Mouse (Mus musculus): Measurements from ENCODE around the gene Pramel6. TPM values are rescaled to one million over a fixed set of nuclear protein-coding genes. Genes with fewer than 3 reads are reported as not detected.
"Not testable (repeated sequence)": the region's sequence is repeated elsewhere in the genome, so short reads cannot be mapped to it uniquely, and the experiment has no call there.

Pramel6 gene
- polyA plus RNA-seq (2014; fragmentation: Nextera tagmentation; extraction: Ambion mirVana): not detected in 2 replicates

- Histone ChIP-seq H3K4me1 (replicated peaks; ENCODE audit: control insufficient read depth, insufficient read depth, low read length) (no peaks in the 10 kb centered on the region), H3K36me3 (ENCODE audit: control insufficient read depth, insufficient read depth, low read length) (no peaks in the 10 kb centered on the region), H3K27me3 (replicated peaks; ENCODE audit: control insufficient read depth, insufficient read depth, low read length) (no peaks in the 10 kb centered on the region), H3K4me2 (ENCODE audit: low read length) (no peak within 1 kb of the TSS), H3K27ac (ENCODE audit: low read depth) (no peak within 1 kb of the TSS), H3K9me3 (ENCODE audit: control insufficient read depth, low read length) (no peaks in the 10 kb centered on the region), H3K4me3 (ENCODE audit: low read depth, low read length) (no peak within 1 kb of the TSS), H3K9ac (ENCODE audit: low read length) (no peak within 1 kb of the TSS)
- ATAC-seq (replicated peaks; ENCODE audit: low FRiP score, low TSS enrichment, low read depth) (no peak), DNase-seq (ENCODE audit: low spot score) (no peak)
- WGBS: 90% methylated on average over 6 of the region's 6 CpGs
Measured at GRCm38 (mm10) chr2:87506265-87506664, at the start of gene Pramel6. Gene Pramel6, plus strand, starts transcription at chr2:87506565.

GRCm38 (mm10) chr2:87461769-87462168 is 44.6 kb upstream of the Pramel6 start:
- H3K4me1 ChIP-seq (replicated peaks; ENCODE audit: control insufficient read depth, insufficient read depth, low read length): no peaks in the 10 kb centered on the region
- H3K36me3 ChIP-seq (ENCODE audit: control insufficient read depth, insufficient read depth, low read length): no peaks in the 10 kb centered on the region
- ATAC-seq (replicated peaks; ENCODE audit: low FRiP score, low TSS enrichment, low read depth) (no peak), DNase-seq (ENCODE audit: low spot score) (no peak)
- WGBS: 96% methylated on average over 4 of the region's 4 CpGs
- no peak overlapping the region for H3K4me3 ChIP-seq (ENCODE audit: low read depth, low read length)
- H3K27me3 ChIP-seq (replicated peaks; ENCODE audit: control insufficient read depth, insufficient read depth, low read length): no peaks in the 10 kb centered on the region
- H3K9ac ChIP-seq (ENCODE audit: low read length): no peak overlapping the region
- H3K27ac ChIP-seq (ENCODE audit: low read depth): no peak overlapping the region
- no peak overlapping the region for H3K4me2 ChIP-seq (ENCODE audit: low read length)
- no peaks in the 10 kb centered on the region for H3K9me3 ChIP-seq (ENCODE audit: control insufficient read depth, low read length)

GRCm38 (mm10) chr2:87480207-87480606 is 26.2 kb upstream of the Pramel6 start:
- Histone ChIP-seq H3K36me3 (ENCODE audit: control insufficient read depth, insufficient read depth, low read length) (no peaks in the 10 kb centered on the region), H3K9me3 (ENCODE audit: control insufficient read depth, low read length) (no peaks in the 10 kb centered on the region), H3K27me3 (replicated peaks; ENCODE audit: control insufficient read depth, insufficient read depth, low read length) (no peaks in the 10 kb centered on the region), H3K4me3 (ENCODE audit: low read depth, low read length) (no peak overlapping the region), H3K4me2 (ENCODE audit: low read length) (no peak overlapping the region), H3K9ac (ENCODE audit: low read length) (no peak overlapping the region), H3K4me1 (replicated peaks; ENCODE audit: control insufficient read depth, insufficient read depth, low read length) (no peaks in the 10 kb centered on the region), H3K27ac (ENCODE audit: low read depth) (no peak overlapping the region)
- no peak for DNase-seq (ENCODE audit: low spot score)
- no peak for ATAC-seq (replicated peaks; ENCODE audit: low FRiP score, low TSS enrichment, low read depth)

DNA sequence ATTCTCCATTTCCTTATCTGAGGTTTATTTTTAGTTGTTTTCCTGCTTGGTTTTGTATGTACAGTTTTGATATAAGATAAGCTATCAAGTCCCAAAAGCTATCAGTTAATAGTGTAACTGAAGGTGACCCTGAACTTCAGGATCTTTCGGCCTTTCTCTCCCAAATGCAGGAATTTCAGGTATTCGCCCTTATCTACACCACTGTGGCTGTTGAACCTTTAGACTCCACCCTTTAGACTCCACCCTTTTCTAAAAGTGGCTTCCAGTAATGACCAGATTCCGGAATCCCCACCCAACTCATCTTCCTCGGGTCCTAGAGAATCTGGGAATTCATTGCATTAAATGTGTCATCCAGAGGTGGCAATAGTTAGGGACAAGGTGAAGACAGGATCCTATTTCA is 25.2 kb upstream of the Pramel6 start:
- ATAC-seq (replicated peaks; ENCODE audit: low FRiP score, low TSS enrichment, low read depth) (no peak), DNase-seq (ENCODE audit: low spot score) (no peak)
- no peak overlapping the region for H3K4me2 ChIP-seq (ENCODE audit: low read length)
- WGBS: 75% methylated on average over 4 of the region's 4 CpGs
- no peaks in the 10 kb centered on the region for H3K27me3 ChIP-seq (replicated peaks; ENCODE audit: control insufficient read depth, insufficient read depth, low read length)
- H3K27ac ChIP-seq (ENCODE audit: low read depth): no peak overlapping the region
- no peaks in the 10 kb centered on the region for H3K36me3 ChIP-seq (ENCODE audit: control insufficient read depth, insufficient read depth, low read length)
- H3K9ac ChIP-seq (ENCODE audit: low read length): no peak overlapping the region
- no peaks in the 10 kb centered on the region for H3K4me1 ChIP-seq (replicated peaks; ENCODE audit: control insufficient read depth, insufficient read depth, low read length)
- H3K4me3 ChIP-seq (ENCODE audit: low read depth, low read length): no peak overlapping the region
- no peaks in the 10 kb centered on the region for H3K9me3 ChIP-seq (ENCODE audit: control insufficient read depth, low read length)

- DNase-seq (ENCODE audit: low spot score): no peak
- H3K36me3 ChIP-seq (ENCODE audit: control insufficient read depth, insufficient read depth, low read length): no peaks in the 10 kb centered on the region
- H3K9ac ChIP-seq (ENCODE audit: low read length): no peak overlapping the region
- H3K4me3 ChIP-seq (ENCODE audit: low read depth, low read length): no peak overlapping the region
- no peak for ATAC-seq (replicated peaks; ENCODE audit: low FRiP score, low TSS enrichment, low read depth)
- no peaks in the 10 kb centered on the region for H3K27me3 ChIP-seq (replicated peaks; ENCODE audit: control insufficient read depth, insufficient read depth, low read length)
- no peak overlapping the region for H3K27ac ChIP-seq (ENCODE audit: low read depth)
- no peaks in the 10 kb centered on the region for H3K4me1 ChIP-seq (replicated peaks; ENCODE audit: control insufficient read depth, insufficient read depth, low read length)
- H3K9me3 ChIP-seq (ENCODE audit: control insufficient read depth, low read length): no peaks in the 10 kb centered on the region
- 79% methylated on average over 2 of the region's 2 CpGs for WGBS
- H3K4me2 ChIP-seq (ENCODE audit: low read length): no peak overlapping the region
Measured at GRCm38 (mm10) chr2:87482276-87482675, 24.1 kb upstream of the Pramel6 start.

- H3K27ac ChIP-seq (ENCODE audit: low read depth); ATAC-seq (replicated peaks; ENCODE audit: low FRiP score, low TSS enrichment, low read depth); H3K9me3 ChIP-seq (ENCODE audit: control insufficient read depth, low read length); DNase-seq (ENCODE audit: low spot score); H3K27me3 ChIP-seq (replicated peaks; ENCODE audit: control insufficient read depth, insufficient read depth, low read length); H3K4me3 ChIP-seq (ENCODE audit: low read depth, low read length); H3K36me3 ChIP-seq (ENCODE audit: control insufficient read depth, insufficient read depth, low read length); H3K9ac ChIP-seq (ENCODE audit: low read length); H3K4me1 ChIP-seq (replicated peaks; ENCODE audit: control insufficient read depth, insufficient read depth, low read length); H3K4me2 ChIP-seq (ENCODE audit: low read length): not testable (repeated sequence)
- 95% methylated on average over 3 of the region's 5 CpGs for WGBS
Measured at GRCm38 (mm10) chr2:87496993-87497392, 9.4 kb upstream of the Pramel6 start, which contains the start of gene Pramel7. Gene Pramel7, minus strand, starts transcription at chr2:87497093.

DNA sequence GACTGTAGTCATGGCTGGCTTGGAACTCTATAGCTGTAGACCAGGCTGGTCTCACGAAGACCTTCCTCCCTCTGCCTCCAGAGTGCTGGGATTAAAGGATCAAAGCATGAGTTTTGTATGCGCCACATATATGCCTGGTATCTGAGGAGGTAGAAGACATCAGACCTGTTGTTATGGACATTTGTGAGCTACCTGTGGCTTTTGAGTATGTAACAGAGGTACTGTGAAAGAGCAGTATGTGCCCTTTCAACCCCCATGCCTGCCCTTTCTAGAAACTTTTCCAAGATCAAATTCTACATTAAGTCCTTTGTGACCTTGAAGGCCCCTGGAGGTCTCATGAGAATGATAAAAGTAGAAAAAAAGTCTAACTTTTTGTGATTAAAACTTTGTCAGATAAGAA is 8.7 kb downstream of the Pramel6 start:
- no peak for ATAC-seq (replicated peaks; ENCODE audit: low FRiP score, low TSS enrichment, low read depth)
- Histone ChIP-seq H3K4me2 (ENCODE audit: low read length) (no peak overlapping the region), H3K36me3 (ENCODE audit: control insufficient read depth, insufficient read depth, low read length) (no peaks in the 10 kb centered on the region), H3K9me3 (ENCODE audit: control insufficient read depth, low read length) (no peaks in the 10 kb centered on the region), H3K27me3 (replicated peaks; ENCODE audit: control insufficient read depth, insufficient read depth, low read length) (no peaks in the 10 kb centered on the region), H3K4me1 (replicated peaks; ENCODE audit: control insufficient read depth, insufficient read depth, low read length) (no peaks in the 10 kb centered on the region), H3K27ac (ENCODE audit: low read depth) (no peak overlapping the region), H3K4me3 (ENCODE audit: low read depth, low read length) (no peak overlapping the region), H3K9ac (ENCODE audit: low read length) (no peak overlapping the region)
- WGBS: 86% methylated on average over 2 of the region's 2 CpGs
- DNase-seq (ENCODE audit: low spot score): no peak

DNA sequence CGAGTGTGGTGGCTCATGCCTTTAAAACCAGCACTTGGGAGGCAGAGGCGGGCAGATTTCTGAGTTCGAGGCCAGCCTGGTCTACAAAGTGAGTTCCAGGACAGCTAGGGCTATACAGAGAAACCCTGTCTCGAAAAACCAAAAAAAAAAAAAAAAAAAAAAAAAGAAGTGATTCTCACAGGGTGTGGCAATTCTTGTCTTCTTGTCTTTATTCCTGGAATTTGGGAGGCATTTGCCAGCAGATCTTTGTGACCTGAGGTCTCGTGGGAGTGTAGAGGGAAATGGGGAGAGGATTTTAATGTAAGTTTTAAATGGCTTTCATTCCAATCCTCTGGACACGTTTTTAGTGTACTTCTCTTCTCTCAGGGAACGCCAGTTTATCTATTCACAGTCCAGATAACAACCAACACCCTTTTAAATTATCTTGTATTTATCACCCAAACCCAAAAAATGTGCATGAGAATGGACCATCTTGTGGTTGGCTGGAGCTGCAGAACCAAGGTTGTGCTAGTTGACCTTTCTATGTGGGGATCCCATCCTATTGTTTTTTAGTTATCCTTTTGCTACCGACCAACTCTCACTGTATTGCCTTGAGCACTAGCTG is 9.2 kb downstream of the Pramel6 start:
- no peaks in the 10 kb centered on the region for H3K27me3 ChIP-seq (replicated peaks; ENCODE audit: control insufficient read depth, insufficient read depth, low read length)
- no peak overlapping the region for H3K4me3 ChIP-seq (ENCODE audit: low read depth, low read length)
- no peak overlapping the region for H3K9ac ChIP-seq (ENCODE audit: low read length)
- no peaks in the 10 kb centered on the region for H3K9me3 ChIP-seq (ENCODE audit: control insufficient read depth, low read length)
- H3K36me3 ChIP-seq (ENCODE audit: control insufficient read depth, insufficient read depth, low read length): no peaks in the 10 kb centered on the region
- H3K4me1 ChIP-seq (replicated peaks; ENCODE audit: control insufficient read depth, insufficient read depth, low read length): no peaks in the 10 kb centered on the region
- H3K4me2 ChIP-seq (ENCODE audit: low read length): no peak overlapping the region
- DNase-seq (ENCODE audit: low spot score) (no peak), ATAC-seq (replicated peaks; ENCODE audit: low FRiP score, low TSS enrichment, low read depth) (no peak)
- 81% methylated on average over 7 of the region's 8 CpGs for WGBS
- no peak overlapping the region for H3K27ac ChIP-seq (ENCODE audit: low read depth)

DNA sequence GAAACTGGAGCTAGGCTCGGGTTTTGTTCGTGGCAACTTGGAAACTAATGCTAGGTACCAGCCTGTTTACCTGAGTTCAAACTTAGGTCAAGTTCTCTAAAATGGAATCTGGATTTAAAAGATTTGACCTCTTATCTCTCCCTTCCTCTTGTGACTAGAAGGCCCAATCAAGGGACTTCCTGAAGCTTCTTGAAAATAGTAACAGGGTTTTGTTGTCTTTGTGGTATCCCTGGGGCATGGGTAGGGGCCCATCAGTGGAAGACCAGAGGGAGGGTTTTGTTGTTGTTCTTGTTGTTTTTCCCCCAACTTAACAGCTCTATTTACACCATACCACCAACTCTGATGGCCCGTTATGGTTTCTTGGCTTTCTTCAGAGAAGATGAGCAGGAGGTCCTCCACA is 10.2 kb downstream of the Pramel6 start:
- Histone ChIP-seq H3K4me1 (replicated peaks; ENCODE audit: control insufficient read depth, insufficient read depth, low read length) (no peaks in the 10 kb centered on the region), H3K36me3 (ENCODE audit: control insufficient read depth, insufficient read depth, low read length) (no peaks in the 10 kb centered on the region), H3K4me3 (ENCODE audit: low read depth, low read length) (no peak overlapping the region), H3K9ac (ENCODE audit: low read length) (no peak overlapping the region), H3K9me3 (ENCODE audit: control insufficient read depth, low read length) (no peaks in the 10 kb centered on the region), H3K27me3 (replicated peaks; ENCODE audit: control insufficient read depth, insufficient read depth, low read length) (no peaks in the 10 kb centered on the region), H3K4me2 (ENCODE audit: low read length) (no peak overlapping the region), H3K27ac (ENCODE audit: low read depth) (no peak overlapping the region)
- DNase-seq (ENCODE audit: low spot score) (no peak), ATAC-seq (replicated peaks; ENCODE audit: low FRiP score, low TSS enrichment, low read depth) (no peak)
- 93% methylated on average over 3 of the region's 3 CpGs for WGBS

All from intestine, embryonic 14.5 days (tissue).